Mouse (Mus musculus) small intestine, adult 10 weeks (tissue): ENCODE data around the gene Yeats2. TPM values are rescaled to one million over a fixed set of nuclear protein-coding genes. Genes with fewer than 3 reads are reported as not detected.

Experiments used
- polyA plus RNA-seq: library from polyadenylated mRNA; stranded (reverse); fragments of 350-450 nt; fragmentation: Illumina TruSeq; extraction: RNeasy Lipid Tissue Mini Kit (QIAGEN cat#74804); gene quantifications from one replicate; pipeline ENCODE4 v1.2.3, GENCODE M21; 2014; ENCODE audit warnings: low replicate concordance

Gene Yeats2
- 9.9 TPM for polyA plus RNA-seq

GRCm38 (mm10) chr16:20140772-20141531, at the start of gene Yeats2:
Yeats2 (plus strand) TSS chr16:20141063.

GRCm38 (mm10) chr16:20097069-20097710, 43.7 kb upstream of the Yeats2 start, which contains the start of gene Klhl24:
Klhl24 (plus strand) TSS chr16:20097542.

GRCm38 (mm10) chr16:20240468-20241414, 99.9 kb downstream of the Yeats2 start, which contains the start of gene Map6d1:
Map6d1 (minus strand) TSS chr16:20241358.

Other genes starting within 250 kb of the Yeats2 start
- 2.2 TPM for gene Klhl6, start 158.0 kb upstream of the Yeats2 start, polyA plus RNA-seq
- 24.8 TPM for gene Klhl24, start 43.5 kb upstream of the Yeats2 start, polyA plus RNA-seq
- not detected for gene Map6d1, start 100.3 kb downstream of the Yeats2 start, polyA plus RNA-seq
- gene Parl, start 161.3 kb downstream of the Yeats2 start, polyA plus RNA-seq, result 48.7 TPM
- 0.15 TPM for gene Cyp2ab1, start 184.3 kb downstream of the Yeats2 start, polyA plus RNA-seq